Comparison of ENCODE assay signal across 13 mouse cellular contexts in the genomic region with DNA sequence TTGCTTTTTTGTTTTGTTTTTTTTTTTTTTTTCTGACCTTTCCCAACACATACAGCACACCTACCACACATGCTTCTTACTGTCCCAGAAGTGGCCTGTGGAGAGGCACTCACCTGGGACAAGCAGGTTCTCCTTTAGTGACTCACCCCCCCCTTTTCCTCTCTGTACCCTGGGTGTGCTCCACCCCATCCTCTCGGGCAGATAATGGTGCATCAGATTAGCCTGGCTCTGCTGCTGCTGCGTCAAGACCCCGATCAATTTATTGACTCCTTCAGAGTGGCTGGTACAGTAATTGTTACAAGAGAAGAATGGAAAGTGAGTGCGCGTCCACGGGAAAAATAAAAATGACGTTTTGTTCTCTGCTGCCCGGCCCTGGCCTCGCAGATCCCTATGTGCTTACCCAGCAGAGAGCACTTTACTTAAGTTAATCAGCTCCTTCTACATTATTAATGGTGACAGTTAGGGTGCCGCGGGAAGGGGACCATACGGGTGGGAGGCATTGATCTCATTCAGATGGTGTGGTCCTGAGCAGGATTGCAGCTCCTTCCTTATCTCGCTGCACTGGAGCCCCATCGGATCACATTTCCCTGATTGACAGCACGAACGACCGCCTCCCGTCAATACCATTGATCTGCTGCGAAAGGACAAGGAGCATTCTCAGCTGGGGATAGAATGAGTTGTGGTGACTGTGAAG.
DNase-seq lines count a peak whose midpoint lies in the region; ATAC-seq and TF ChIP-seq lines count a peak whose summit lies in the region.
"Had no signal": no experiment of that assay in that cellular context is flagged by ENCODE, and none has a peak within 500 bp of the region (broad histone marks: within the 10 kb centered on the region; RNA-seq: fewer than 3 reads in every experiment).

No protein-coding gene starts in this region.

- H3K36me3 ChIP-seq in hindbrain, embryonic 14.5 days (replicated peaks; ENCODE audit: control insufficient read depth, insufficient read depth) = no peaks in the 10 kb centered on the region
- no peaks in the 10 kb centered on the region; the same call in 1 of the 2 replicates for H3K36me3 ChIP-seq in midbrain, embryonic 13.5 days

- H3K9me3 ChIP-seq in hindbrain, embryonic 14.5 days (ENCODE audit: control insufficient read depth, low read length) = no peaks in the 10 kb centered on the region
- H3K9me3 ChIP-seq in midbrain, embryonic 13.5 days = no peaks in the 10 kb centered on the region
- H3K9me3 ChIP-seq: embryonic facial prominence, embryonic 12.5 days had no signal

- TF ChIP-seq CTCF in gastrocnemius, adult 2 months (IDR thresholded peaks at IDR 0.05) = no peak
- no peak for TF ChIP-seq CTCF in cortical plate, adult 2 months (IDR thresholded peaks at IDR 0.05; ENCODE audit: extremely low read depth, insufficient read depth, low read length)
- no peak for TF ChIP-seq CTCF in cerebellum, adult 2 months (IDR thresholded peaks at IDR 0.05; ENCODE audit: borderline replicate concordance, insufficient read depth, low read depth, low read length)

- peak; percentile 58 for ATAC-seq in hindbrain, embryonic 14.5 days (ENCODE audit: low FRiP score)
- ATAC-seq in midbrain, embryonic 13.5 days = peak; percentile 51

- no peaks in the 10 kb centered on the region for H3K27me3 ChIP-seq in hindbrain, embryonic 14.5 days (ENCODE audit: control insufficient read depth, insufficient read depth, low read length)
- H3K27me3 ChIP-seq in midbrain, embryonic 13.5 days = 0 out of 2 replicates have a peak, but pooled peaks cover 4% of the 10 kb centered on the region
- no peaks in the 10 kb centered on the region for H3K27me3 ChIP-seq in cerebellum, adult 2 months (ENCODE audit: control insufficient read depth, insufficient read depth, low read length)
- H3K27me3 ChIP-seq: embryonic facial prominence, embryonic 12.5 days had no signal

- intact Hi-C loops in gastrocnemius, adult 2 months (cut with DNase I) = no loop called here

- H3K4me1 ChIP-seq in cortical plate, adult 2 months (ENCODE audit: control insufficient read depth, insufficient read depth, low read length) = peaks cover 1% of the 10 kb centered on the region; the same call in 1 of the 2 replicates
- 0 out of 2 replicates have a peak, but pooled peaks cover 6% of the 10 kb centered on the region for H3K4me1 ChIP-seq in hindbrain, embryonic 14.5 days (replicated peaks; ENCODE audit: control insufficient read depth, insufficient read depth, low read length)
- peaks cover 33% of the 10 kb centered on the region for H3K4me1 ChIP-seq in midbrain, embryonic 13.5 days (replicated peaks)
- H3K4me1 ChIP-seq in cerebellum, adult 2 months (ENCODE audit: control insufficient read depth, insufficient read depth, low read length) = peaks cover 9% of the 10 kb centered on the region; the same call in 1 of the 2 replicates

- TF ChIP-seq POLR2A in cortical plate, adult 2 months (IDR thresholded peaks at IDR 0.05; ENCODE audit: extremely low read depth, insufficient read depth, low read length) = no peak
- no peak for TF ChIP-seq POLR2A in cerebellum, adult 2 months (IDR thresholded peaks at IDR 0.05; ENCODE audit: borderline replicate concordance, insufficient read depth, low read length)

- peak overlapping the region; percentile 87 for H3K27ac ChIP-seq in gastrocnemius, adult 2 months
- H3K27ac ChIP-seq in cortical plate, adult 2 months (ENCODE audit: insufficient read depth, low read length) = no peak overlapping the region
- H3K27ac ChIP-seq in hindbrain, embryonic 14.5 days = peak overlapping the region; percentile 48; the same call in 1 of the 2 replicates
- peak overlapping the region; percentile 47; the same call in 1 of the 2 replicates for H3K27ac ChIP-seq in midbrain, embryonic 13.5 days
- H3K27ac ChIP-seq in cerebellum, adult 2 months (ENCODE audit: insufficient read depth, low read length) = no peak overlapping the region
- H3K27ac ChIP-seq: left cerebral cortex, adult 2 months had no signal

- 20% methylated on average over 19 of the region's 19 CpGs for WGBS in hindbrain, embryonic 14.5 days
- WGBS in midbrain, embryonic 13.5 days = 16% methylated on average over 19 of the region's 19 CpGs
- 67% methylated on average over 19 of the region's 19 CpGs for WGBS in cerebellum, adult 2 months

- H3K4me2 ChIP-seq in hindbrain, embryonic 14.5 days (replicated peaks) = peak overlapping the region; percentile 40
- peak overlapping the region; percentile 46 for H3K4me2 ChIP-seq in midbrain, embryonic 13.5 days (replicated peaks)
- H3K4me2 ChIP-seq: embryonic facial prominence, embryonic 12.5 days had no signal

- H3K9ac ChIP-seq in hindbrain, embryonic 14.5 days = 0 out of 2 replicates have a peak overlapping the region, but pooled peaks have one; percentile 20
- no peak overlapping the region for H3K9ac ChIP-seq in midbrain, embryonic 13.5 days (replicated peaks)
- H3K9ac ChIP-seq: embryonic facial prominence, embryonic 12.5 days had no signal

- no peak overlapping the region for H3K4me3 ChIP-seq in gastrocnemius, adult 2 months
- H3K4me3 ChIP-seq in cortical plate, adult 2 months (ENCODE audit: insufficient read depth, low read length) = peak overlapping the region; percentile 2; the same call in 1 of the 2 replicates
- 0 out of 2 replicates have a peak overlapping the region, but pooled peaks have one; percentile 2 for H3K4me3 ChIP-seq in hindbrain, embryonic 14.5 days (replicated peaks; ENCODE audit: low read length)
- H3K4me3 ChIP-seq in midbrain, embryonic 13.5 days (replicated peaks) = peak overlapping the region; percentile 26
- no peak overlapping the region for H3K4me3 ChIP-seq in cerebellum, adult 2 months (replicated peaks; ENCODE audit: insufficient read depth, low read depth, low read length)
- H3K4me3 ChIP-seq: embryonic facial prominence, embryonic 12.5 days; left cerebral cortex, adult 2 months had no signal

- DNase-seq in gastrocnemius, adult 2 months = no peak
- DNase-seq in gastrocnemius, postnatal 25 days = no peak
- no peak for DNase-seq in hindbrain, embryonic 14.5 days (ENCODE audit: low spot score)
- no peak for DNase-seq in T-cell, adult 2 months (ENCODE audit: low spot score)
- DNase-seq in frontal cortex, adult 2 months (ENCODE audit: extremely low spot score in 1 of 2, low spot score in 1 of 2) = no peak
- DNase-seq in cerebellum, adult 2 months = no peak
- DNase-seq: gastrocnemius, postnatal 10 days; kidney, adult 11 months; lung, postnatal 14 days had no signal

Comparison
In these comparisons a context has a peak if more than half of its experiments do, and no peak if none do; other contexts are left out.
1. H3K27ac ChIP-seq: peak in gastrocnemius, adult 2 months (single experiment), hindbrain, embryonic 14.5 days (single experiment) and midbrain, embryonic 13.5 days (single experiment); none in cortical plate, adult 2 months (single experiment) and cerebellum, adult 2 months (single experiment).
2. H3K4me3 ChIP-seq: peak in cortical plate, adult 2 months (single experiment), hindbrain, embryonic 14.5 days (single experiment) and midbrain, embryonic 13.5 days (single experiment); none in gastrocnemius, adult 2 months (single experiment) and cerebellum, adult 2 months (single experiment).